Mouse (Mus musculus): ENCODE data around the gene Fut9. TPM values are rescaled to one million over a fixed set of nuclear protein-coding genes. Genes with fewer than 3 reads are reported as not detected.

Fut9 gene
- polyA plus RNA-seq (2012; fragmentation: generic; extraction: Trizol): not detected

GRCm38 (mm10) chr4:25799476-25800283 lies at the start of gene Fut9:
Gene Fut9 (minus strand): TSS chr4:25800244.

